Mouse (Mus musculus): ENCODE results near the gene Dnajc16. TPM values are rescaled to one million over a fixed set of nuclear protein-coding genes. Genes with fewer than 3 reads are reported as not detected.

Gene Dnajc16
- polyA plus RNA-seq, 2 experiments, result 3.2 to 11.9 TPM

- no peaks in the 10 kb centered on the region for H3K36me3 ChIP-seq (ENCODE audit: control insufficient read depth, insufficient read depth, low read length)
- H3K9ac ChIP-seq (ENCODE audit: low read depth, low read length, severe bottlenecking), result no peak overlapping the region
- H3K9me3 ChIP-seq (ENCODE audit: control insufficient read depth, low read length), result no peaks in the 10 kb centered on the region
- H3K27me3 ChIP-seq (ENCODE audit: control insufficient read depth, insufficient read depth, low read length), result no peaks in the 10 kb centered on the region
- DNase-seq (ENCODE audit: low spot score) (no peak), ATAC-seq (ENCODE audit: low FRiP score, low read depth) (no peak)
- WGBS, result 70% methylated on average over 4 of the region's 4 CpGs
- TF ChIP-seq POLR2A (IDR thresholded peaks at IDR 0.05; ENCODE audit: borderline replicate concordance, extremely low read depth, insufficient read depth, insufficient read length), result no peak
- H3K4me2 ChIP-seq (replicated peaks; ENCODE audit: low read depth, low read length, severe bottlenecking), result no peak overlapping the region
- no peak overlapping the region for H3K4me3 ChIP-seq (replicated peaks; ENCODE audit: low read length)
- no peak overlapping the region for H3K27ac ChIP-seq (replicated peaks; ENCODE audit: low read depth, low read length)
- H3K4me1 ChIP-seq (ENCODE audit: control insufficient read depth, insufficient read depth, low read length), result no peaks in the 10 kb centered on the region; the same call in 1 of the 2 replicates
Observed at GRCm38 (mm10) chr4:141736856-141737255, 53.9 kb downstream of the Dnajc16 start.

- ATAC-seq (ENCODE audit: low FRiP score, low read depth), result no peak
- H3K9ac ChIP-seq (ENCODE audit: low read depth, low read length, severe bottlenecking), result 0 out of 2 replicates have a peak overlapping the region, but pooled peaks have one; percentile 25
- H3K27me3 ChIP-seq (ENCODE audit: control insufficient read depth, insufficient read depth, low read length), result no peaks in the 10 kb centered on the region
- 23% methylated on average over 9 of the region's 9 CpGs for WGBS
- H3K4me2 ChIP-seq (replicated peaks; ENCODE audit: low read depth, low read length, severe bottlenecking), result peak overlapping the region; percentile 61
- no peaks in the 10 kb centered on the region for H3K36me3 ChIP-seq (ENCODE audit: control insufficient read depth, insufficient read depth, low read length)
- H3K9me3 ChIP-seq (ENCODE audit: control insufficient read depth, low read length), result no peaks in the 10 kb centered on the region
- no peaks in the 10 kb centered on the region; the same call in 1 of the 2 replicates for H3K4me1 ChIP-seq (ENCODE audit: control insufficient read depth, insufficient read depth, low read length)
- 0 out of 2 replicates have a peak, but pooled peaks have one; percentile 2 for TF ChIP-seq POLR2A (IDR thresholded peaks at IDR 0.05; ENCODE audit: borderline replicate concordance, extremely low read depth, insufficient read depth, insufficient read length)
- H3K4me3 ChIP-seq (replicated peaks; ENCODE audit: low read length), result peak overlapping the region; percentile 36
- DNase-seq (ENCODE audit: low spot score), result no peak
- no peak overlapping the region for H3K27ac ChIP-seq (replicated peaks; ENCODE audit: low read depth, low read length)
Observed at GRCm38 (mm10) chr4:141735206-141735560, 55.5 kb downstream of the Dnajc16 start.

GRCm38 (mm10) chr4:141734446-141735205, 56.1 kb downstream of the Dnajc16 start:
- peak overlapping the region; percentile 61; the same call in 1 of the 2 replicates for H3K27ac ChIP-seq (replicated peaks; ENCODE audit: low read depth, low read length)
- H3K4me3 ChIP-seq (replicated peaks; ENCODE audit: low read length), result peak overlapping the region; percentile 36
- peak overlapping the region; percentile 61 for H3K4me2 ChIP-seq (replicated peaks; ENCODE audit: low read depth, low read length, severe bottlenecking)
- H3K27me3 ChIP-seq (ENCODE audit: control insufficient read depth, insufficient read depth, low read length), result no peaks in the 10 kb centered on the region
- peak overlapping the region; percentile 54 for H3K9ac ChIP-seq (ENCODE audit: low read depth, low read length, severe bottlenecking)
- WGBS, result 6% methylated on average over 24 of the region's 24 CpGs
- no peaks in the 10 kb centered on the region for H3K36me3 ChIP-seq (ENCODE audit: control insufficient read depth, insufficient read depth, low read length)
- H3K9me3 ChIP-seq (ENCODE audit: control insufficient read depth, low read length), result no peaks in the 10 kb centered on the region
- ATAC-seq (ENCODE audit: low FRiP score, low read depth), result peak; percentile 98
- peak; percentile 95 for DNase-seq (ENCODE audit: low spot score)
- H3K4me1 ChIP-seq (ENCODE audit: control insufficient read depth, insufficient read depth, low read length), result no peaks in the 10 kb centered on the region; the same call in 1 of the 2 replicates
- 0 out of 2 replicates have a peak, but pooled peaks have one; percentile 50 for TF ChIP-seq POLR2A (IDR thresholded peaks at IDR 0.05; ENCODE audit: borderline replicate concordance, extremely low read depth, insufficient read depth, insufficient read length)

DNA sequence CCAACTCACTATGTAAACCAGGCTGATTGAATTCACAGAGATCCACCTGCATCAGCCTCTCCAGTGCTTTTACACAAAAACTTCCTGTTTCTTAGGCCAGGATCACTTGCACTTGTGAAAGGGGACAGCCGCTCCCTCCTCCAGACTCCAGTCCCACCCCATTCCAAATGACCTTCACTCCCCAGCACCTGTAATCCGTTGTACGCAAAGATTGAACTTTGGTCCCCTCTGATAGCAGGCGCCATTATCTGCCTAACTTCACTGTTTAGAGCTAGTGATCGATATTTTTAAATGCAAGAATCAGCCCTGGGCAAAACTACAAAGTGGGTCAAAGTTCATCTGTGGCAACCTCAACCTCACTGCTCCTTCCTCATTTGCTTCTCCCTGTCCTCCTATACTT, 59.0 kb downstream of the Dnajc16 start:
- DNase-seq (ENCODE audit: low spot score) (no peak), ATAC-seq (ENCODE audit: low FRiP score, low read depth) (no peak)
- Histone ChIP-seq H3K36me3 (ENCODE audit: control insufficient read depth, insufficient read depth, low read length) (no peaks in the 10 kb centered on the region), H3K27ac (replicated peaks; ENCODE audit: low read depth, low read length) (no peak overlapping the region), H3K9me3 (ENCODE audit: control insufficient read depth, low read length) (no peaks in the 10 kb centered on the region), H3K27me3 (ENCODE audit: control insufficient read depth, insufficient read depth, low read length) (no peaks in the 10 kb centered on the region), H3K4me3 (replicated peaks; ENCODE audit: low read length) (no peak overlapping the region), H3K4me2 (replicated peaks; ENCODE audit: low read depth, low read length, severe bottlenecking) (no peak overlapping the region), H3K4me1 (ENCODE audit: control insufficient read depth, insufficient read depth, low read length) (no peaks in the 10 kb centered on the region; the same call in 1 of the 2 replicates), H3K9ac (ENCODE audit: low read depth, low read length, severe bottlenecking) (no peak overlapping the region)
- no peak for TF ChIP-seq POLR2A (IDR thresholded peaks at IDR 0.05; ENCODE audit: borderline replicate concordance, extremely low read depth, insufficient read depth, insufficient read length)
- 81% methylated on average over 5 of the region's 5 CpGs for WGBS

- no peak overlapping the region for H3K4me2 ChIP-seq (replicated peaks; ENCODE audit: low read depth, low read length, severe bottlenecking)
- DNase-seq (ENCODE audit: low spot score) (no peak), ATAC-seq (ENCODE audit: low FRiP score, low read depth) (no peak)
- no peaks in the 10 kb centered on the region for H3K36me3 ChIP-seq (ENCODE audit: control insufficient read depth, insufficient read depth, low read length)
- 77% methylated on average over 13 of the region's 13 CpGs for WGBS
- H3K27me3 ChIP-seq (ENCODE audit: control insufficient read depth, insufficient read depth, low read length), result no peaks in the 10 kb centered on the region
- no peak for TF ChIP-seq POLR2A (IDR thresholded peaks at IDR 0.05; ENCODE audit: borderline replicate concordance, extremely low read depth, insufficient read depth, insufficient read length)
- no peaks in the 10 kb centered on the region for H3K9me3 ChIP-seq (ENCODE audit: control insufficient read depth, low read length)
- H3K27ac ChIP-seq (replicated peaks; ENCODE audit: low read depth, low read length), result no peak overlapping the region
- H3K4me3 ChIP-seq (replicated peaks; ENCODE audit: low read length), result no peak overlapping the region
- H3K9ac ChIP-seq (ENCODE audit: low read depth, low read length, severe bottlenecking), result no peak overlapping the region
- no peaks in the 10 kb centered on the region; the same call in 1 of the 2 replicates for H3K4me1 ChIP-seq (ENCODE audit: control insufficient read depth, insufficient read depth, low read length)
Observed at GRCm38 (mm10) chr4:141730401-141730800, 60.3 kb downstream of the Dnajc16 start.

Measured in limb, embryonic 14.5 days (tissue).